24 mouse cellular contexts compared by ENCODE assay signal in the genomic region with DNA sequence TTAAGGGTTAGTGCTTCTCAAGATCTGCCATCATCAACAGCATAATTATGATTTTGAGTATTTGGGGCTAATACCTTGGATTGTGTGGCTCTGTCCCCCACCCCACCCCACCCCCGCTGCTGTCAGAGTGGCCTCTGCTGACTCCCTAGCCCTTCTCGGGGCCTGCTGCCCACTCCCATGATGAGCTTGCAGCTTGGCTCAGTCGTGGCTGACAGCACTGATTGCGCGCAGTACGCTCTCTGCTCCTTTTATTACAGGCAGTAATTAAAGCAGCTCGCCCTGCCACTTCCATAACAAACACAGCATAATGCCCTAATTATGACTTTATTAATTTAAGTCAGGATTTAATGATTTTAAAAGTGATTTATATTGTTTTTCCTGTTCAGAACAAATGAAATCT.
"Had no signal": no experiment of that assay in that cellular context is flagged by ENCODE, and none has a peak within 500 bp of the region (broad histone marks: within the 10 kb centered on the region; RNA-seq: fewer than 3 reads in every experiment).

No protein-coding gene starts in this region.

- H3K27me3 ChIP-seq: heart, embryonic 13.5 days; heart, embryonic 15.5 days; hindbrain, embryonic 12.5 days; intestine, embryonic 15.5 days; limb, embryonic 12.5 days had no signal

- H3K4me1 ChIP-seq: heart, embryonic 13.5 days; heart, embryonic 15.5 days; hindbrain, embryonic 10.5 days; hindbrain, embryonic 12.5 days; intestine, embryonic 15.5 days; limb, embryonic 12.5 days had no signal

- H3K4me2 ChIP-seq: heart, embryonic 11.5 days; heart, embryonic 13.5 days; heart, embryonic 15.5 days; hindbrain, embryonic 12.5 days; hindbrain, embryonic 14.5 days; intestine, embryonic 15.5 days; limb, embryonic 12.5 days; liver, embryonic 11.5 days had no signal

- H3K9me3 ChIP-seq: heart, embryonic 15.5 days; hindbrain, embryonic 12.5 days; intestine, embryonic 15.5 days; limb, embryonic 10.5 days had no signal

- DNase-seq: gastrocnemius, adult 2 months; gastrocnemius, postnatal 10 days; gastrocnemius, postnatal 25 days; heart, adult 2 months; heart, postnatal 4 days; kidney, adult 18-20 months; kidney, adult 8-10 months; kidney, postnatal 25 days; liver had no signal

- H3K4me3 ChIP-seq: gastrocnemius, adult 2 months; heart, adult 2 months; heart, embryonic 13.5 days; heart, embryonic 15.5 days; hindbrain, embryonic 10.5 days; hindbrain, embryonic 12.5 days; intestine, embryonic 15.5 days; layer of hippocampus, adult 2 months; left cerebral cortex, adult 2 months; limb, embryonic 10.5 days; limb, embryonic 12.5 days had no signal

- ATAC-seq: hindbrain, embryonic 16.5 days; inflammation-experienced regulatory T-cells, adult 6 months; intestine, embryonic 15.5 days; intestine, postnatal 0 days had no signal

- H3K9ac ChIP-seq: heart, embryonic 13.5 days; heart, embryonic 15.5 days; hindbrain, embryonic 12.5 days; hindbrain, embryonic 14.5 days; intestine, embryonic 15.5 days; limb, embryonic 12.5 days had no signal

- H3K27ac ChIP-seq: gastrocnemius, adult 2 months; heart, adult 2 months; heart, embryonic 13.5 days; heart, embryonic 15.5 days; hindbrain, embryonic 10.5 days; hindbrain, embryonic 12.5 days; hindbrain, embryonic 14.5 days; intestine, embryonic 15.5 days; layer of hippocampus, adult 2 months; left cerebral cortex, adult 2 months; limb, embryonic 10.5 days; limb, embryonic 12.5 days had no signal
